Mouse (Mus musculus): ENCODE data around the gene Slc35c1. TPM values are rescaled to one million over a fixed set of nuclear protein-coding genes. Genes with fewer than 3 reads are reported as not detected.
A peak's percentile ranks its signal among the peaks of the same experiment; 100 is the strongest.

The Slc35c1 gene
- polyA plus RNA-seq, 1 experiment from 2014 or later: 21.6 TPM

DNA sequence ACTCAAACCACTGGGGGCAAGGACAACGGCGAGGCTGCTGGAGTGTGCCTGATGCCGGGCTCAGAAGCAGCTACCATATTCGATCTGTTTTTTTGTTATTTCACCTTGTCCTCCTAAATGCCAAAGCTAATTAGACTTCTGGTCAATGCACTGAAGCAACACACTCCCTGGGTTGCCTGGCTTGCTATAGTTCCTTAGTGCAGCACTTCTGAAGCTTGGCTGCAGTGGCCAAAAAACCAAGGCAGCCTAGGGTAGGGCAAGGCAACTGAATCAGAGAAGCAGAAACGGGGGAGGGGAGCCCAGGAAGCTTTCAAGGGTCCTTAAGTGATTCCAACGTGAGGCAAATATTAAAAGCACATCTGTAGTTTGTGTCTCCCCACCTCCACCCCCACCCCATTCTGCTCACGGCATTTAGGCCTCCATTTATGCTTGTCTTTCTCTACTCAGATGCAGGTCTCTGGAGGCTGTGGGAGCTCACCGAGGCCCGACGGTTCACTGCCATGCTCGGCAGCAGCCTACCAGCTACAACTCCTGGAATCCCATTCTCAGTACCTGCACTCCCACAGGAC lies 28.6 kb downstream of the Slc35c1 start:
- no peak for ATAC-seq (ENCODE audit: low FRiP score, low TSS enrichment)
- Histone ChIP-seq H3K4me3 (ENCODE audit: low read length) (peak overlapping the region; percentile 88), H3K4me2 (replicated peaks; ENCODE audit: low read depth, low read length) (peak overlapping the region; percentile 88), H3K36me3 (ENCODE audit: insufficient read depth, low read length) (0 out of 2 replicates have a peak, but pooled peaks cover 3% of the 10 kb centered on the region), H3K9me3 (ENCODE audit: low read length) (peaks cover 6% of the 10 kb centered on the region), H3K9ac (replicated peaks; ENCODE audit: low read length) (peak overlapping the region; percentile 47), H3K27me3 (ENCODE audit: insufficient read depth, low read length) (no peaks in the 10 kb centered on the region), H3K27ac (ENCODE audit: low read length) (peak overlapping the region; percentile 65), H3K4me1 (ENCODE audit: insufficient read depth, low read length) (peaks cover 54% of the 10 kb centered on the region)
- 32% methylated on average over 11 of the region's 11 CpGs for WGBS

GRCm38 (mm10) chr2:92430723-92431541 lies 29.4 kb downstream of the Slc35c1 start:
- Histone ChIP-seq H3K36me3 (ENCODE audit: insufficient read depth, low read length) (peaks cover 5% of the 10 kb centered on the region), H3K4me1 (ENCODE audit: insufficient read depth, low read length) (peaks cover 54% of the 10 kb centered on the region), H3K9me3 (ENCODE audit: low read length) (no peaks in the 10 kb centered on the region), H3K9ac (replicated peaks; ENCODE audit: low read length) (peak overlapping the region; percentile 47), H3K4me2 (replicated peaks; ENCODE audit: low read depth, low read length) (peak overlapping the region; percentile 88), H3K27ac (ENCODE audit: low read length) (peak overlapping the region; percentile 65), H3K27me3 (ENCODE audit: insufficient read depth, low read length) (no peaks in the 10 kb centered on the region), H3K4me3 (ENCODE audit: low read length) (peak overlapping the region; percentile 88)
- 48% methylated on average over 21 of the region's 21 CpGs for WGBS
- peak; percentile 39 for ATAC-seq (ENCODE audit: low FRiP score, low TSS enrichment)

GRCm38 (mm10) chr2:92430089-92430488 lies 30.2 kb downstream of the Slc35c1 start:
- Histone ChIP-seq H3K27me3 (ENCODE audit: insufficient read depth, low read length) (no peaks in the 10 kb centered on the region), H3K4me1 (ENCODE audit: insufficient read depth, low read length) (peaks cover 58% of the 10 kb centered on the region)

DNA sequence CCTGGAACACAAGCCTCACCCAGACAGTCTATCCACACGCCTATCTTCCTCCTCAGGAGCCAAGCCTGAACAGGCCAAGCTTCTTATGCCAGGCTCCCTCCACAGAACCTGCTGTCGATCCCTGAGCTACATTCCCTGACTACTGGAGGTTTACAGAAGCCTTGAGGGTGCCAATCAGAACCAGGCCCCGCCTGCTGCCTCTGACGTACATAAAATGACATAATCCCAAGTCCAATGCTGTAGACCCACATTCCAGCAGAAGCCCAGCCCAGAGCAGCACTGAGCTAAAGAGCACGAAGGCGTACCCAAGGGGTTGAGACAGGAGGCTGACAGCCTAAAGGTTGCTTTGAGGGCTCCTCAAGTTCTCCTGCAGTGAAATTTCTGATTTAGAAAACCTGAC lies 32.5 kb downstream of the Slc35c1 start:
- no peak overlapping the region for H3K4me3 ChIP-seq (ENCODE audit: low read length)
- H3K27ac ChIP-seq (ENCODE audit: low read length): peak overlapping the region; percentile 37; the same call in 1 of the 2 replicates
- H3K9me3 ChIP-seq (ENCODE audit: low read length): no peaks in the 10 kb centered on the region
- ATAC-seq (ENCODE audit: low FRiP score, low TSS enrichment): peak; percentile 64
- peaks cover 29% of the 10 kb centered on the region for H3K36me3 ChIP-seq (ENCODE audit: insufficient read depth, low read length)
- no peak overlapping the region for H3K9ac ChIP-seq (replicated peaks; ENCODE audit: low read length)
- H3K27me3 ChIP-seq (ENCODE audit: insufficient read depth, low read length): no peaks in the 10 kb centered on the region
- H3K4me1 ChIP-seq (ENCODE audit: insufficient read depth, low read length): peaks cover 53% of the 10 kb centered on the region
- 48% methylated on average over 6 of the region's 6 CpGs for WGBS
- no peak overlapping the region for H3K4me2 ChIP-seq (replicated peaks; ENCODE audit: low read depth, low read length)

More at GRCm38 (mm10) chr2:92430089-92430488, 30.2 kb downstream of the Slc35c1 start:
- no peaks in the 10 kb centered on the region for H3K9me3 ChIP-seq (ENCODE audit: low read length)
- ATAC-seq (ENCODE audit: low FRiP score, low TSS enrichment): no peak
- no peak overlapping the region for H3K27ac ChIP-seq (ENCODE audit: low read length)
- H3K4me3 ChIP-seq (ENCODE audit: low read length): no peak overlapping the region
- H3K4me2 ChIP-seq (replicated peaks; ENCODE audit: low read depth, low read length): no peak overlapping the region
- 0 out of 2 replicates have a peak overlapping the region, but pooled peaks have one; percentile 22 for H3K9ac ChIP-seq (replicated peaks; ENCODE audit: low read length)
- peaks cover 13% of the 10 kb centered on the region for H3K36me3 ChIP-seq (ENCODE audit: insufficient read depth, low read length)
- 73% methylated on average over 2 of the region's 2 CpGs for WGBS

- 72% methylated on average over 3 of the region's 3 CpGs for WGBS
- peaks cover 42% of the 10 kb centered on the region for H3K36me3 ChIP-seq (ENCODE audit: insufficient read depth, low read length)
- H3K4me2 ChIP-seq (replicated peaks; ENCODE audit: low read depth, low read length): no peak overlapping the region
- peaks cover 38% of the 10 kb centered on the region for H3K4me1 ChIP-seq (ENCODE audit: insufficient read depth, low read length)
- H3K9me3 ChIP-seq (ENCODE audit: low read length): no peaks in the 10 kb centered on the region
- no peaks in the 10 kb centered on the region for H3K27me3 ChIP-seq (ENCODE audit: insufficient read depth, low read length)
- ATAC-seq (ENCODE audit: low FRiP score, low TSS enrichment): no peak
- H3K27ac ChIP-seq (ENCODE audit: low read length): peak overlapping the region; percentile 50; the same call in 1 of the 2 replicates
- H3K9ac ChIP-seq (replicated peaks; ENCODE audit: low read length): no peak overlapping the region
- H3K4me3 ChIP-seq (ENCODE audit: low read length): no peak overlapping the region
These were observed 33.9 kb downstream of the Slc35c1 start for GRCm38 (mm10) chr2:92426426-92426825.

GRCm38 (mm10) chr2:92425366-92425765 lies 35.0 kb downstream of the Slc35c1 start:
- Histone ChIP-seq H3K9ac (replicated peaks; ENCODE audit: low read length) (no peak overlapping the region), H3K4me2 (replicated peaks; ENCODE audit: low read depth, low read length) (no peak overlapping the region), H3K36me3 (ENCODE audit: insufficient read depth, low read length) (peaks cover 52% of the 10 kb centered on the region), H3K27ac (ENCODE audit: low read length) (peak overlapping the region; percentile 43; the same call in 1 of the 2 replicates), H3K4me1 (ENCODE audit: insufficient read depth, low read length) (peaks cover 31% of the 10 kb centered on the region; the same call in 1 of the 2 replicates), H3K27me3 (ENCODE audit: insufficient read depth, low read length) (no peaks in the 10 kb centered on the region), H3K9me3 (ENCODE audit: low read length) (no peaks in the 10 kb centered on the region), H3K4me3 (ENCODE audit: low read length) (no peak overlapping the region)
- WGBS: 93% methylated on average over 4 of the region's 4 CpGs
- ATAC-seq (ENCODE audit: low FRiP score, low TSS enrichment): no peak

DNA sequence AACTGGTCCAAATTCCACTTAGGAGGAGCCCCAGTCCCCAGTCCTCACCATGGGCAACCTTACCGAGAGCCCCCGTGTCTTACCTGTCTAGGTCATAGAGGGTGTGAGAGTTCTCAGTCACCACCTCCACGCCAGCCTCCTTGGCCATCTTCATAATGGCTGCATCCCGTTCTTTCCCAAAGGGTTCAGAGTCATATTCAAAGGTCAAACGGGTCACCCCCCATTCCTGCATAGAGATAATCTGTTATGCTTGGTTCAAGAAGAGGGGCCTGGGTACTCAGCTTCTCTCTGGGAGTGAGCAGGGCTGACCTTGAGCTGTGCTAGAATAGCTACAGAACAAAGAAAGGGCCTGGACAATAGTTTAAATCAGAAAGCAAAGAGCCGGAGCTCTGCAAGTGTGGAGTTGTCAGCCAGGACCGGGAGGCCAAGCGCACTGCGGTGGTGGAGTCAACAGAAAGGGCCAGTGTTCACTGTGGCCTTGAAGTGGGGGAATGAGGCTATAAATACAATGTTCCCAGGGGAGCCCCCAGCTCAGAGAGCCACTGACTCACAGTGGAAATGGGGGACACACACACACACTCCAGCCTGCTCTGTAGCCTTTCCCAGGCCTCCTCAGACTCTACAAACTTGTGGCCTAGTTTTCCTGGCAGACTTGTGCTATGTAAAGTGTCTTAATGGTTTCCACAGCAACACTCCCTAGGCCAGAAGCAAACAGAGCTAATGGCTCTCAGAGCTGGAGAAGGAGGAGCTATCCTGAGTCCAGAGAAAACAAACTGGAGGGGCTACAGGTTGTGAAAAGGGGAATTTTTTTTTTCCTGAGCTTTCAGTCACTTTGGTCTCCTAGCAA lies 35.7 kb downstream of the Slc35c1 start:
- peaks cover 27% of the 10 kb centered on the region; the same call in 1 of the 2 replicates for H3K4me1 ChIP-seq (ENCODE audit: insufficient read depth, low read length)

GRCm38 (mm10) chr2:92423702-92424461 lies 36.5 kb downstream of the Slc35c1 start:
- Histone ChIP-seq H3K4me3 (ENCODE audit: low read length) (no peak overlapping the region), H3K27me3 (ENCODE audit: insufficient read depth, low read length) (no peaks in the 10 kb centered on the region), H3K4me2 (replicated peaks; ENCODE audit: low read depth, low read length) (no peak overlapping the region), H3K9me3 (ENCODE audit: low read length) (no peaks in the 10 kb centered on the region), H3K4me1 (ENCODE audit: insufficient read depth, low read length) (peaks cover 20% of the 10 kb centered on the region; the same call in 1 of the 2 replicates), H3K36me3 (ENCODE audit: insufficient read depth, low read length) (peaks cover 58% of the 10 kb centered on the region), H3K27ac (ENCODE audit: low read length) (peak overlapping the region; percentile 11), H3K9ac (replicated peaks; ENCODE audit: low read length) (no peak overlapping the region)
- WGBS: 86% methylated on average over 9 of the region's 9 CpGs
- ATAC-seq (ENCODE audit: low FRiP score, low TSS enrichment): 0 out of 2 replicates have a peak, but pooled peaks have one; percentile 29

More for the DNA sequence above, 35.7 kb downstream of the Slc35c1 start:
- no peaks in the 10 kb centered on the region for H3K9me3 ChIP-seq (ENCODE audit: low read length)
- no peak overlapping the region for H3K4me2 ChIP-seq (replicated peaks; ENCODE audit: low read depth, low read length)
- ATAC-seq (ENCODE audit: low FRiP score, low TSS enrichment): 0 out of 2 replicates have a peak, but pooled peaks have one; percentile 19
- WGBS: 78% methylated on average over 9 of the region's 9 CpGs
- H3K4me3 ChIP-seq (ENCODE audit: low read length): no peak overlapping the region
- no peaks in the 10 kb centered on the region for H3K27me3 ChIP-seq (ENCODE audit: insufficient read depth, low read length)
- H3K27ac ChIP-seq (ENCODE audit: low read length): peak overlapping the region; percentile 43
- H3K36me3 ChIP-seq (ENCODE audit: insufficient read depth, low read length): peaks cover 58% of the 10 kb centered on the region
- no peak overlapping the region for H3K9ac ChIP-seq (replicated peaks; ENCODE audit: low read length)

- peaks cover 14% of the 10 kb centered on the region; the same call in 1 of the 2 replicates for H3K4me1 ChIP-seq (ENCODE audit: insufficient read depth, low read length)
- peaks cover 58% of the 10 kb centered on the region for H3K36me3 ChIP-seq (ENCODE audit: insufficient read depth, low read length)
- H3K4me3 ChIP-seq (ENCODE audit: low read length): no peak overlapping the region
- H3K4me2 ChIP-seq (replicated peaks; ENCODE audit: low read depth, low read length): no peak overlapping the region
- no peak overlapping the region for H3K27ac ChIP-seq (ENCODE audit: low read length)
- no peak overlapping the region for H3K9ac ChIP-seq (replicated peaks; ENCODE audit: low read length)
- no peaks in the 10 kb centered on the region for H3K27me3 ChIP-seq (ENCODE audit: insufficient read depth, low read length)
- no peak for ATAC-seq (ENCODE audit: low FRiP score, low TSS enrichment)
- 91% methylated on average over 9 of the region's 9 CpGs for WGBS
- no peaks in the 10 kb centered on the region for H3K9me3 ChIP-seq (ENCODE audit: low read length)
These were observed 37.2 kb downstream of the Slc35c1 start for GRCm38 (mm10) chr2:92423156-92423555.
